Mouse (Mus musculus): ENCODE results near the gene Ric3. TPM values are rescaled to one million over a fixed set of nuclear protein-coding genes. Genes with fewer than 3 reads are reported as not detected.

Ric3 gene
- polyA plus RNA-seq, 1 experiment from 2014 or later, result 2.5 TPM

DNA sequence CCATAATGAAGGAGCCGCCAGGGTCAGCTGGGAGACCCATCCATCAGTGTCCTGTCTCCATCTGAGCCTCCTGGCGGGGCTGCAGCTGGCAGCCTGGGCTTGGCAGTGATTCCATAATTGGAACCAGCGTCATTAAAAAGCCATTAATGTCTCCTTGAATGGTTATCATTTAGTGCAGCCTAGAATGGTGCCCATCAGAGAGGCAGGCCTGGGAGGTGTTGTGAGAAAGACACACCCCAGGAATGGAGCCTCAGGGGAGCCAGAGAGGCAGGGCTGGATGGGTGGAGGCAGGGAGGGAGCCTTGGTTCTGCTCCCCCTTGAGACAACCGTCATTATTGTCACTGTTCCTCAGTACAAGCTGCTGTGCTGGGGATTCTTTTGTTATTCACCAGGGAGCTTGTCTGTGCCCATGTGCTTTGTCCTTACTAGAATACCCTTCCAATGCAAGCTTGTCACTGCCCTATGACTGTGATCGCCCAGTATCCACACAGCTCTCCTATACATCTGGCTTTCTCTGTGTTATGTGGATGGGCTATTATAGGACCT, 66.7 kb downstream of the Ric3 start:
- Histone ChIP-seq H3K9me3 (ENCODE audit: control insufficient read depth, low read length) (no peaks in the 10 kb centered on the region), H3K36me3 (ENCODE audit: control insufficient read depth, insufficient read depth, low read length) (no peaks in the 10 kb centered on the region), H3K9ac (ENCODE audit: low read length) (no peak overlapping the region), H3K4me2 (ENCODE audit: low read length) (no peak overlapping the region), H3K27me3 (replicated peaks; ENCODE audit: control insufficient read depth, insufficient read depth, low read length) (peaks cover 16% of the 10 kb centered on the region), H3K27ac (ENCODE audit: low read depth) (no peak overlapping the region), H3K4me1 (replicated peaks; ENCODE audit: control insufficient read depth, insufficient read depth, low read length) (no peaks in the 10 kb centered on the region), H3K4me3 (ENCODE audit: low read depth, low read length) (no peak overlapping the region)
- WGBS, result 35% methylated on average over 5 of the region's 5 CpGs
- DNase-seq (ENCODE audit: low spot score) (no peak), ATAC-seq (replicated peaks; ENCODE audit: low FRiP score, low TSS enrichment, low read depth) (no peak; the same call in 1 of the 2 replicates)

DNA sequence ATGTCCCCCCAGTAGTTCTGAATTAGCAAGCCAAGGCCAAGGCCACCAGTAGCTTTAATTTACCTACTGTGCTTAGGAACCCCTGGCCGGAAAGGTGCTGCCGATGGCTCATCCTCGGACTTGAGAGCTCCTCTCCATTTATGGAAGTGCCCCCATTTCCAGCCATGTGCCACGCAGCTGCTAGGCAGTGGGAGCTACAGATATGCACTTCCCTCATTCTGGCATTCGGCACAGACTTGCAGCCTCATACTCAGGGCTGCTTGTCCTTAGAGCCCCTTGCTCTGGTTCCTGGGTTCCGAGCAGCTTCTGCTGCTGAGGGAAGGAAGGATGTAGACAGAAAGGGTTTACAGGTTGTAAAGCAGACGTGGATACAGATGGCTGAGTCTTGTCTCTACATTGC, 68.3 kb downstream of the Ric3 start:
- Histone ChIP-seq H3K4me2 (ENCODE audit: low read length) (no peak overlapping the region), H3K9ac (ENCODE audit: low read length) (no peak overlapping the region), H3K9me3 (ENCODE audit: control insufficient read depth, low read length) (no peaks in the 10 kb centered on the region), H3K27me3 (replicated peaks; ENCODE audit: control insufficient read depth, insufficient read depth, low read length) (peaks cover 31% of the 10 kb centered on the region), H3K4me3 (ENCODE audit: low read depth, low read length) (no peak overlapping the region), H3K36me3 (ENCODE audit: control insufficient read depth, insufficient read depth, low read length) (no peaks in the 10 kb centered on the region), H3K27ac (ENCODE audit: low read depth) (no peak overlapping the region), H3K4me1 (replicated peaks; ENCODE audit: control insufficient read depth, insufficient read depth, low read length) (no peaks in the 10 kb centered on the region)
- 80% methylated on average over 7 of the region's 7 CpGs for WGBS
- DNase-seq (ENCODE audit: low spot score), result no peak
- no peak for ATAC-seq (replicated peaks; ENCODE audit: low FRiP score, low TSS enrichment, low read depth)

DNA sequence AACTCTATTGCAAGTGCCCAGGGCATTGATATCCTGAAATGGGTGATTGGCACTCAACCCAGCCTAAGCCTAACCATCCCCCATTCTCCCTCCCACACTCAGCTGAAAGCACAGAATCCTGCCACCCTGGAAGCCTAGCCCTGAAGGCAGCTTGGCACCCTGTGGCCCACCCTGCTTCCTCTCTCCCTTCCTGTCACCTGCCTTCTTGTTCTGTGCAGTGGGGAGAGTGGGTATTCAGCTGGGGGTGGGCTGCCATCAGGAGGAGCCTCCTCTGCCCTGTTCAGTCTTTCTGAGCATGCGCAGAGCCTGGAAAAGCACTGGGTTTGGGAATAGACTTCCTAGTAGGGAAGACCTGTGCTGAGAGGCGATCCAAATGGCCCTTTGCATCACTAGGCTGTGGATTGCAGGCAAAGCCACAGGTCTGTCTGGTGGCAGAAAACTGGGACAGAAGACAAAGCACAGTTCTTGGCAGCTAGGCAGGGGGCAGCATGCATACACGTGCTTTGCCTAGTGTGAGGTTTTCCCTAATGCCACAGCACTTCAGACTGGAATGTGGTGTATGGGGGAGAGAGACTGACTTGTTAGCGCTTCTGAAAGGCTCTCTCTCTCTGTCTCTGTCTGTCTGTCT, 70.0 kb downstream of the Ric3 start:
- Histone ChIP-seq H3K27ac (ENCODE audit: low read depth) (no peak overlapping the region), H3K4me1 (replicated peaks; ENCODE audit: control insufficient read depth, insufficient read depth, low read length) (no peaks in the 10 kb centered on the region), H3K4me2 (ENCODE audit: low read length) (no peak overlapping the region), H3K4me3 (ENCODE audit: low read depth, low read length) (no peak overlapping the region), H3K27me3 (replicated peaks; ENCODE audit: control insufficient read depth, insufficient read depth, low read length) (peaks cover 44% of the 10 kb centered on the region), H3K9me3 (ENCODE audit: control insufficient read depth, low read length) (no peaks in the 10 kb centered on the region), H3K9ac (ENCODE audit: low read length) (no peak overlapping the region), H3K36me3 (ENCODE audit: control insufficient read depth, insufficient read depth, low read length) (no peaks in the 10 kb centered on the region)
- DNase-seq (ENCODE audit: low spot score), result no peak
- WGBS, result 49% methylated on average over 4 of the region's 4 CpGs
- no peak for ATAC-seq (replicated peaks; ENCODE audit: low FRiP score, low TSS enrichment, low read depth)

DNA sequence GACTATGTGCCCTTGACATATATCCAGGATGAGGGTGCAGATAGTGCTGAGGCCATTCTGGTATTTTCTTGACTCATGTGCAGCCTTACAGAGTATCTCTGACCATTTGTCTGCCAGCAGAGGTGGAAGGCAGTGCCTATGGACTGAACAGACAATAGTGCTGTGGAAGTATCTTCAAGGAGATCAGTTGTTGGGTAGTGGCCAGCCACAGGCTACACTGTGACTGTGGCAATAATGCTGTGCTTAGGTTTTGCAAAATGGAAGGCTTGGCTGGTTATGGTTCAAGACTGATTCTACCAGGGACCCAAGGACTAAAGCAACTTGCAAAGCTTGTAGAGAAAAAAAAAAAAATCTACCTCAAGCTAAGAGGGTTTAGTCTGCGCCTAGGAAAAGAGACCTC, 70.6 kb downstream of the Ric3 start:
- Histone ChIP-seq H3K4me1 (replicated peaks; ENCODE audit: control insufficient read depth, insufficient read depth, low read length) (no peaks in the 10 kb centered on the region), H3K9ac (ENCODE audit: low read length) (no peak overlapping the region), H3K4me2 (ENCODE audit: low read length) (no peak overlapping the region), H3K27ac (ENCODE audit: low read depth) (no peak overlapping the region), H3K27me3 (replicated peaks; ENCODE audit: control insufficient read depth, insufficient read depth, low read length) (peaks cover 44% of the 10 kb centered on the region), H3K9me3 (ENCODE audit: control insufficient read depth, low read length) (no peaks in the 10 kb centered on the region), H3K36me3 (ENCODE audit: control insufficient read depth, insufficient read depth, low read length) (no peaks in the 10 kb centered on the region), H3K4me3 (ENCODE audit: low read depth, low read length) (no peak overlapping the region)
- DNase-seq (ENCODE audit: low spot score) (no peak), ATAC-seq (replicated peaks; ENCODE audit: low FRiP score, low TSS enrichment, low read depth) (no peak)
- WGBS, result 88% methylated on average over 1 of the region's 1 CpGs

DNA sequence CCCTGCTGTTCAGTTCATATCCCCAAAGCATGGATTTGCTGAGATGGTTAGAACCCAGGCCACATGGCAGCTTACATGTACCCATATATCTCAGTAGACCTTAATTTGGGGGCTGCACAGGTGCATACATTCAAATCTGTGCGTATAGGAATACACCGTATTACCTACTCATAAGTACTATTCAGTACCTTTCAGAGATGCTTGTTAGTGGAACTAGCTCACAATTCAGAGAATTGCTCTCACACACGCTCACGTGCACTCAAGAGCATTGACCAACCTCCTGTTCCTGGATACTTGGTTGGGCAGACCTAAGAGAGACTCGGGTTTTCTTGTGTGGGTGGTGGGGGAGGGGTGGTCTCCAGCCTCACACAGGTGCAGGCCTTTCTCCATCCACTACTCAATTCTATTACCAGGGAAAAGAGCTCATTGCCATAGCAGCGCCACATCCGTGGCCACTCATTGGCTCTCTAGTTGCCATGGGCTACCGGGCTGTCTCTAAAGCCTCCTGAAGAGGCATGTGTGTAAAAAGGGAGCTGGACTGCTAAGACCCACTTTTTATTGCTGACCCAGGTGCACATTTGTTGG, 71.4 kb downstream of the Ric3 start:
- WGBS, result 55% methylated on average over 8 of the region's 8 CpGs
- no peak overlapping the region for H3K9ac ChIP-seq (ENCODE audit: low read length)
- no peak overlapping the region for H3K27ac ChIP-seq (ENCODE audit: low read depth)
- H3K9me3 ChIP-seq (ENCODE audit: control insufficient read depth, low read length), result no peaks in the 10 kb centered on the region
- H3K4me3 ChIP-seq (ENCODE audit: low read depth, low read length), result peak overlapping the region; percentile 56
- H3K36me3 ChIP-seq (ENCODE audit: control insufficient read depth, insufficient read depth, low read length), result no peaks in the 10 kb centered on the region
- H3K4me2 ChIP-seq (ENCODE audit: low read length), result peak overlapping the region; percentile 87; the same call in 1 of the 2 replicates
- DNase-seq (ENCODE audit: low spot score) (no peak), ATAC-seq (replicated peaks; ENCODE audit: low FRiP score, low TSS enrichment, low read depth) (no peak)
- H3K27me3 ChIP-seq (replicated peaks; ENCODE audit: control insufficient read depth, insufficient read depth, low read length), result peaks cover 44% of the 10 kb centered on the region
- no peaks in the 10 kb centered on the region for H3K4me1 ChIP-seq (replicated peaks; ENCODE audit: control insufficient read depth, insufficient read depth, low read length)

DNA sequence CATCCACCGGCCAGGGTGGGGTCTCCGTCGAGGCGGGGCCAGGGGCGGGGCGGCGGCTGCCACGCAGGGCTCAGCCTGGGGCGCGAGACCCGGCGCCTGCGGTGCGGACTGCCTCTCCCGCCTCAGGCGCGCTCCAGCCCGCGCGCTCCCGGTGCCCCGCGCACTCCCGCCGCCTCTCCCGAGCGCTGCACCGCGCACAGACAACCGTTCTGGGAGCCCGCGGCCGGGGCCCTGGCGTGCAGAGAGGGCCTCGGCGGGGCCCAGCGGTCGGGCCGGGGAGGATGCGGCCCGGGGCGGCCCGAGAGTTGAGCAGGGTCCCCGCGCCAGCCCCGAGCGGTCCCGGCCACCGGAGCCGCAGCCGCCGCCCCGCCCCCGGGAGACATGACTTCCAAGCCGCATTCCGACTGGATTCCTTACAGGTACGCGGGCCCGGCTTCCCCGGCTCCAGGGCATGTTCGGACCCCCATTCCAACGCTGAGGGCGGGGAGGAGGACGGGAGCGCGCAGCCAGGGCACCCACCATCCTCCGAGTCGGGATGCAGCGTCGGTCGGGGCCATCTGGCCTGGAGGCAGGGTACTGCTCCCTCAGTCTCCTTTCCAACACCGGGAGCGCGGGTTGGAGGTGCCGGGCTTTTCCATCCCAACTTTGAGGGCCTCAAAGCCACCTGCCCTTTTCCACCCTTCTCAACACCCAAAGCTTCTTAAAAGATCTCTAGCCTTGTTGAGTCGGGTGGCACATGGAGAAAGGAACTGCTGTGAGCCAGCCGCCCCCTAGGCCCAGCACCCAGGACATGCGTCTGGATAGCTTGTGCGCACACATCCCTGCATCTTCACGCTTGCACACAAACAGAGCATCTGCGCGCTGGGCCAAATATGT, 72.2 kb downstream of the Ric3 start:
- Histone ChIP-seq H3K4me1 (replicated peaks; ENCODE audit: control insufficient read depth, insufficient read depth, low read length) (no peaks in the 10 kb centered on the region), H3K27ac (ENCODE audit: low read depth) (no peak overlapping the region), H3K36me3 (ENCODE audit: control insufficient read depth, insufficient read depth, low read length) (no peaks in the 10 kb centered on the region), H3K9me3 (ENCODE audit: control insufficient read depth, low read length) (no peaks in the 10 kb centered on the region), H3K4me2 (ENCODE audit: low read length) (peak overlapping the region; percentile 87), H3K9ac (ENCODE audit: low read length) (peak overlapping the region; percentile 51), H3K27me3 (replicated peaks; ENCODE audit: control insufficient read depth, insufficient read depth, low read length) (peaks cover 44% of the 10 kb centered on the region), H3K4me3 (ENCODE audit: low read depth, low read length) (peak overlapping the region; percentile 56)
- DNase-seq (ENCODE audit: low spot score) (peak; percentile 76), ATAC-seq (replicated peaks; ENCODE audit: low FRiP score, low TSS enrichment, low read depth) (peak; percentile 77)
- 1% methylated on average over 70 of the region's 82 CpGs for WGBS

DNA sequence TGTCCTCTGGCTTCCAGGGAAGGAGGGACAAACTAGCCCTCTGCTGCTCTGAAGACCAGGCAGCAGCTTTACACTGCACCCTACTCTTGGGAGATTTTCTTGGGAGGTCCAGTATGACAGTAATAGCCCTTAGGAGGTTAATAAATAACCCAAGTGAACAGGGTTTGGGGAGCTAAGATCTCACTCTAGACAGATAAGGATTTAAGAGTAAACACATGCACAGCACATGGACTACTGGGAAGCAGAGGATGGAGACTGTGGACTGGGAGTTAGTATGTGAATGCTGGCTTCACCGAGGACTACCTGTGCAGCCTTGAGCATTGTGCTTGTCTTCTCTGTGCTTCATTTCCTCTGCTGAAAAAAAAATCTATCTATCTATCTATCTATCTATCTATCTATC, 73.9 kb downstream of the Ric3 start:
- Histone ChIP-seq H3K9ac (ENCODE audit: low read length) (no peak overlapping the region), H3K4me2 (ENCODE audit: low read length) (no peak overlapping the region), H3K4me1 (replicated peaks; ENCODE audit: control insufficient read depth, insufficient read depth, low read length) (no peaks in the 10 kb centered on the region), H3K36me3 (ENCODE audit: control insufficient read depth, insufficient read depth, low read length) (no peaks in the 10 kb centered on the region), H3K9me3 (ENCODE audit: control insufficient read depth, low read length) (no peaks in the 10 kb centered on the region), H3K27me3 (replicated peaks; ENCODE audit: control insufficient read depth, insufficient read depth, low read length) (peaks cover 44% of the 10 kb centered on the region), H3K4me3 (ENCODE audit: low read depth, low read length) (no peak overlapping the region), H3K27ac (ENCODE audit: low read depth) (no peak overlapping the region)
- WGBS, result 63% methylated on average over 1 of the region's 1 CpGs
- ATAC-seq (replicated peaks; ENCODE audit: low FRiP score, low TSS enrichment, low read depth) (peak; percentile 21; the same call in 1 of the 2 replicates), DNase-seq (ENCODE audit: low spot score) (no peak)

DNA sequence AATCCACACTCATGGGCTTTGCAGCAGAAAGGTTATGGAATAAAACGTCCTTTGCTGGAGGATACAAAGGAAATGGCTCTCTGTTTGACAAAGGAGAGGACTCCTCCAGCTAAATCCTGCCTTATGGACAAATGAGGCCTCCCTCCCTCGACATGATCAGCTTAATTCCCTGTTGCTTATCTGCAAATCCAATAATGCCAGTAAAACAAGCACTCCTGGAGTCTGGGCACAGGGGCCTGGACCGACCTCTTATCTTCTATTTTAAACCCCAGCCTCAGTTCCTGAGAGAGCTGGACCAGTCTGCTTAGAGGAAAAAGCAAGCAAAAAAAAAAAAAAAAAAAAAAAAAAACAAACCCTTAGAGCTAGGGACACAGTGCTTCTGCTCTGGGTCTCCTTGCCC, 79.5 kb downstream of the Ric3 start:
- Histone ChIP-seq H3K9me3 (ENCODE audit: control insufficient read depth, low read length) (no peaks in the 10 kb centered on the region), H3K4me3 (ENCODE audit: low read depth, low read length) (no peak overlapping the region), H3K9ac (ENCODE audit: low read length) (no peak overlapping the region), H3K4me1 (replicated peaks; ENCODE audit: control insufficient read depth, insufficient read depth, low read length) (no peaks in the 10 kb centered on the region), H3K4me2 (ENCODE audit: low read length) (no peak overlapping the region), H3K27ac (ENCODE audit: low read depth) (no peak overlapping the region), H3K36me3 (ENCODE audit: control insufficient read depth, insufficient read depth, low read length) (no peaks in the 10 kb centered on the region), H3K27me3 (replicated peaks; ENCODE audit: control insufficient read depth, insufficient read depth, low read length) (0 out of 2 replicates have a peak, but pooled peaks cover 1% of the 10 kb centered on the region)
- 20% methylated on average over 3 of the region's 3 CpGs for WGBS
- no peak for DNase-seq (ENCODE audit: low spot score)
- ATAC-seq (replicated peaks; ENCODE audit: low FRiP score, low TSS enrichment, low read depth), result no peak

All from intestine, embryonic 14.5 days (tissue).